Mouse (Mus musculus): ENCODE results near the gene Tsc1. TPM values are rescaled to one million over a fixed set of nuclear protein-coding genes. Genes with fewer than 3 reads are reported as not detected.

Tsc1 gene
- total RNA-seq (2012; rRNA removed) = 14.9 and 18.3 TPM in 2 replicates

GRCm38 (mm10) chr2:28640461-28641424, at the start of gene Tsc1:
TSS of gene Tsc1 (plus strand) at chr2:28641228.
- in situ Hi-C loops (cut with MboI; ENCODE audit: low sequenced_read_pairs in 2 of 2, unreplicated experiment in 2 of 2) = no loop called here
- peak within 1 kb of the TSS; percentile 88 for H3K9ac ChIP-seq (ENCODE audit: insufficient read depth, low read depth, low read length, poor library complexity, severe bottlenecking)
- no peaks in the 10 kb centered on the region for H3K36me3 ChIP-seq (ENCODE audit: control insufficient read depth, insufficient read depth, low read length, poor library complexity, severe bottlenecking)
- TF ChIP-seq CHD2 (IDR thresholded peaks at IDR 0.05; ENCODE audit: low read depth, low read length) = peak; percentile 83
- TF ChIP-seq ZNF384 (IDR thresholded peaks at IDR 0.05; ENCODE audit: low read depth, low read length) = no peak
- no peak for TF ChIP-seq MAFK (IDR thresholded peaks at IDR 0.05; ENCODE audit: insufficient read depth, low read depth, low read length)
- no peak for TF ChIP-seq ZC3H11A (IDR thresholded peaks at IDR 0.05; ENCODE audit: borderline replicate concordance, low read depth, low read length)
- TF ChIP-seq HCFC1 (IDR thresholded peaks at IDR 0.05; ENCODE audit: borderline replicate concordance, insufficient read depth, low read length) = peak; percentile 72; the same call in 1 of the 2 replicates
- H3K27ac ChIP-seq (ENCODE audit: insufficient read depth, low read depth, low read length, poor library complexity, severe bottlenecking) = peak within 1 kb of the TSS; percentile 88
- H3K4me3 ChIP-seq (ENCODE audit: insufficient read depth in 1 of 2, low read depth in 1 of 2, low read length in 2 of 2, poor library complexity in 1 of 2, severe bottlenecking in 1 of 2) = peak within 1 kb of the TSS; percentile 82 to 94
- peak; percentile 95 for DNase-seq (ENCODE audit: low read depth, low spot score)
- H3K4me1 ChIP-seq (ENCODE audit: control insufficient read depth in 2 of 2, insufficient read depth in 2 of 2, low read length in 2 of 2, poor library complexity in 1 of 2) = peaks cover 3 to 4% of the 10 kb centered on the region in 2 experiments; a peak in 3 of 4 replicates
- H3K9me3 ChIP-seq (ENCODE audit: control insufficient read depth, insufficient read depth, low read depth, low read length) = no peaks in the 10 kb centered on the region

- no peak overlapping the region for H3K27ac ChIP-seq (ENCODE audit: insufficient read depth, low read depth, low read length, poor library complexity, severe bottlenecking)
- no peak overlapping the region for H3K9ac ChIP-seq (ENCODE audit: insufficient read depth, low read depth, low read length, poor library complexity, severe bottlenecking)
- no peaks in the 10 kb centered on the region for H3K4me1 ChIP-seq (ENCODE audit: control insufficient read depth in 2 of 2, insufficient read depth in 2 of 2, low read length in 2 of 2, poor library complexity in 1 of 2)
- H3K36me3 ChIP-seq (ENCODE audit: control insufficient read depth, insufficient read depth, low read length, poor library complexity, severe bottlenecking) = no peaks in the 10 kb centered on the region
- TF ChIP-seq MAFK (IDR thresholded peaks at IDR 0.05; ENCODE audit: insufficient read depth, low read depth, low read length) (no peak), CHD2 (IDR thresholded peaks at IDR 0.05; ENCODE audit: low read depth, low read length) (no peak), HCFC1 (IDR thresholded peaks at IDR 0.05; ENCODE audit: borderline replicate concordance, insufficient read depth, low read length) (no peak), ZNF384 (IDR thresholded peaks at IDR 0.05; ENCODE audit: low read depth, low read length) (no peak), ZC3H11A (IDR thresholded peaks at IDR 0.05; ENCODE audit: borderline replicate concordance, low read depth, low read length) (no peak)
- no peak overlapping the region for H3K4me3 ChIP-seq (ENCODE audit: insufficient read depth in 1 of 2, low read depth in 1 of 2, low read length in 2 of 2, poor library complexity in 1 of 2, severe bottlenecking in 1 of 2)
- DNase-seq (ENCODE audit: low read depth, low spot score) = no peak
- in situ Hi-C loops (cut with MboI; ENCODE audit: low sequenced_read_pairs in 2 of 2, unreplicated experiment in 2 of 2) = no loop called here
- H3K9me3 ChIP-seq (ENCODE audit: control insufficient read depth, insufficient read depth, low read depth, low read length) = no peaks in the 10 kb centered on the region
Observed at GRCm38 (mm10) chr2:28591479-28591878, 49.5 kb upstream of the Tsc1 start.

- no peak overlapping the region for H3K27ac ChIP-seq (ENCODE audit: insufficient read depth, low read depth, low read length, poor library complexity, severe bottlenecking)
- peak overlapping the region in 1 of 2 experiments; percentile 53; a peak in 1 of 4 replicates for H3K4me3 ChIP-seq (ENCODE audit: insufficient read depth in 1 of 2, low read depth in 1 of 2, low read length in 2 of 2, poor library complexity in 1 of 2, severe bottlenecking in 1 of 2)
- in situ Hi-C loops (cut with MboI; ENCODE audit: low sequenced_read_pairs in 2 of 2, unreplicated experiment in 2 of 2) = no loop called here
- peaks cover 0 to 4% of the 10 kb centered on the region in 2 experiments; a peak in 1 of 4 replicates for H3K4me1 ChIP-seq (ENCODE audit: control insufficient read depth in 2 of 2, insufficient read depth in 2 of 2, low read length in 2 of 2, poor library complexity in 1 of 2)
- H3K9ac ChIP-seq (ENCODE audit: insufficient read depth, low read depth, low read length, poor library complexity, severe bottlenecking) = no peak overlapping the region
- H3K9me3 ChIP-seq (ENCODE audit: control insufficient read depth, insufficient read depth, low read depth, low read length) = no peaks in the 10 kb centered on the region
- TF ChIP-seq MAFK (IDR thresholded peaks at IDR 0.05; ENCODE audit: insufficient read depth, low read depth, low read length) (no peak), HCFC1 (IDR thresholded peaks at IDR 0.05; ENCODE audit: borderline replicate concordance, insufficient read depth, low read length) (no peak), CHD2 (IDR thresholded peaks at IDR 0.05; ENCODE audit: low read depth, low read length) (no peak), ZC3H11A (IDR thresholded peaks at IDR 0.05; ENCODE audit: borderline replicate concordance, low read depth, low read length) (no peak), ZNF384 (IDR thresholded peaks at IDR 0.05; ENCODE audit: low read depth, low read length) (no peak)
- H3K36me3 ChIP-seq (ENCODE audit: control insufficient read depth, insufficient read depth, low read length, poor library complexity, severe bottlenecking) = no peaks in the 10 kb centered on the region
- DNase-seq (ENCODE audit: low read depth, low spot score) = peak; percentile 59
Observed at GRCm38 (mm10) chr2:28592809-28593208, 48.2 kb upstream of the Tsc1 start.

GRCm38 (mm10) chr2:28596021-28596420, 45.0 kb upstream of the Tsc1 start:
- TF ChIP-seq MAFK (IDR thresholded peaks at IDR 0.05; ENCODE audit: insufficient read depth, low read depth, low read length) (no peak), CHD2 (IDR thresholded peaks at IDR 0.05; ENCODE audit: low read depth, low read length) (no peak), ZC3H11A (IDR thresholded peaks at IDR 0.05; ENCODE audit: borderline replicate concordance, low read depth, low read length) (no peak), ZNF384 (IDR thresholded peaks at IDR 0.05; ENCODE audit: low read depth, low read length) (no peak), HCFC1 (IDR thresholded peaks at IDR 0.05; ENCODE audit: borderline replicate concordance, insufficient read depth, low read length) (no peak)
- no peak overlapping the region for H3K27ac ChIP-seq (ENCODE audit: insufficient read depth, low read depth, low read length, poor library complexity, severe bottlenecking)
- no peak for DNase-seq (ENCODE audit: low read depth, low spot score)
- H3K36me3 ChIP-seq (ENCODE audit: control insufficient read depth, insufficient read depth, low read length, poor library complexity, severe bottlenecking) = no peaks in the 10 kb centered on the region
- H3K4me3 ChIP-seq (ENCODE audit: insufficient read depth in 1 of 2, low read depth in 1 of 2, low read length in 2 of 2, poor library complexity in 1 of 2, severe bottlenecking in 1 of 2) = no peak overlapping the region
- H3K9ac ChIP-seq (ENCODE audit: insufficient read depth, low read depth, low read length, poor library complexity, severe bottlenecking) = no peak overlapping the region
- H3K9me3 ChIP-seq (ENCODE audit: control insufficient read depth, insufficient read depth, low read depth, low read length) = no peaks in the 10 kb centered on the region
- in situ Hi-C loops (cut with MboI; ENCODE audit: low sequenced_read_pairs in 2 of 2, unreplicated experiment in 2 of 2) = no loop called here
- peaks cover 0 to 8% of the 10 kb centered on the region in 2 experiments; a peak in 2 of 4 replicates for H3K4me1 ChIP-seq (ENCODE audit: control insufficient read depth in 2 of 2, insufficient read depth in 2 of 2, low read length in 2 of 2, poor library complexity in 1 of 2)

All from ES-E14 (cell line).